Mouse (Mus musculus) inflammation-experienced regulatory T-cells, adult 6 months (primary cell): ENCODE measurements around the gene Macc1. TPM values are rescaled to one million over a fixed set of nuclear protein-coding genes. Genes with fewer than 3 reads are reported as not detected.

ENCODE experiments used
- polyA plus RNA-seq, 3 experiments: library from polyadenylated mRNA; unstranded; fragments of 100-300 nt; shearing (Covaris generic); gene quantifications; one replicate each; pipeline ENCODE4 v1.2.1; 2017

Macc1 gene
- polyA plus RNA-seq, 3 experiments from 2014 or later: not detected

Other genes with a start within 250 kb of the Macc1 start
- gene Itgb8, start 75.5 kb upstream of the Macc1 start, polyA plus RNA-seq: 10 to 100 TPM; 15.3 to 29.8 (median 19.5) TPM